Mouse (Mus musculus): Measurements from ENCODE around the gene Gm4559.
"Not testable (repeated sequence)": the region's sequence is repeated elsewhere in the genome, so short reads cannot be mapped to it uniquely, and the experiment has no call there.

Gm4559 gene

DNA sequence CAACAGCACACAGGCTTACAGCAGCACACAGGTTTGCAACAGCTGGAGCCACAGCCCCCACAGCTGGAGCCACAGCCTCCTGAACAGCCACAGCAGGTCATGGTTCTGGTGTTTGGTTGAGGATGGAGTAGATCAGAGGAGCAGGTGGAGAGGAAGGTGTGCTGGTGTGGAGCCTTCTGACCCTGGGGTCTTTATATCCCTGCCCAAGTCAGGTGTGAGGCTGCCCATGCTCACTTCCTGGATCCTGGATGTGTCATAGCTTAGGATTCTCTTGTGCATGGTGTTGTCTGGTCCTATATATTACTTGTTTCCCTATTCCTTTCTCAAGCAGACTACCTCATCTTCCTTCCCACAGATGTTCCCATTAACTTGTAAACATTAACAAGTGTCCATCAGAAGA is at the start of gene Gm4559:
Gene Gm4559 (minus strand): TSS at position 101 of the 400 bp plus-strand sequence.
- not testable (repeated sequence) for DNase-seq (ENCODE audit: low spot score)

DNA sequence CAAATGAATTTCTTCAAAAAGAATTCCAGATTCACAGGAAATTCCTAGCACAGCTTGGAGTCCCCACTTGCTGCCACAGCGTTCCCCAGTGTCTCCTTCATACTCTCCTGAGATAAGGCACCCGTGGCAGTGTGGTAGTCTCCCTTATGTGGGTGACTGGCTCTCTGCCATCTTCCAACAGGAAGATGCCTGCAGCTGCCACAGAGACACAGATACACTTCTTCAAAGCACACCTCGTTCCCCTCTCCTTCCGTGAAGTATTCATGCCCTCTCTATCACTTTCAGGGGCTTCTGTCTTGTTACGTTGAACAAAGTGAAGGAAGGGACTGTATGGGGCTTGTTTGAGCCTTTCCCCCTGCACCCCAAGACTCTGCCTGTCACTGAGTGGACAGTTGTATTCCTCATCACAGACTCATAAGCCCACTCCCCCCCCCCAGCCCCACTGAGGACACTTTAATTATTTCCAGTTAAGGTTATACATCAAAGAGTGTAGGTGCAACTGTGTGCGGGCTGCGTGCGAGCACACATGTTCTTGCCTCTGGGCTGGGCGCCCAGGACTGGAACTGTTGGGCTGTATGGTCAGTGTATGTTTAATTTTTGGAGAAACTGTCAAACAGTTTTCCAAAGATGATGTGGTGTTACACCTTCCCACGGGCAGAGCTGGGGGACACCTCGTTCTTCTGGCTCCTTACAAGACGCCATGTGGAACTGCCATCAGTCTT is 49.4 kb upstream of the Gm4559 start:
- no peak for DNase-seq (ENCODE audit: low spot score)

- DNase-seq (ENCODE audit: low spot score): no peak
Measured at GRCm38 (mm10) chr7:142322641-142323040, 48.5 kb upstream of the Gm4559 start.

DNA sequence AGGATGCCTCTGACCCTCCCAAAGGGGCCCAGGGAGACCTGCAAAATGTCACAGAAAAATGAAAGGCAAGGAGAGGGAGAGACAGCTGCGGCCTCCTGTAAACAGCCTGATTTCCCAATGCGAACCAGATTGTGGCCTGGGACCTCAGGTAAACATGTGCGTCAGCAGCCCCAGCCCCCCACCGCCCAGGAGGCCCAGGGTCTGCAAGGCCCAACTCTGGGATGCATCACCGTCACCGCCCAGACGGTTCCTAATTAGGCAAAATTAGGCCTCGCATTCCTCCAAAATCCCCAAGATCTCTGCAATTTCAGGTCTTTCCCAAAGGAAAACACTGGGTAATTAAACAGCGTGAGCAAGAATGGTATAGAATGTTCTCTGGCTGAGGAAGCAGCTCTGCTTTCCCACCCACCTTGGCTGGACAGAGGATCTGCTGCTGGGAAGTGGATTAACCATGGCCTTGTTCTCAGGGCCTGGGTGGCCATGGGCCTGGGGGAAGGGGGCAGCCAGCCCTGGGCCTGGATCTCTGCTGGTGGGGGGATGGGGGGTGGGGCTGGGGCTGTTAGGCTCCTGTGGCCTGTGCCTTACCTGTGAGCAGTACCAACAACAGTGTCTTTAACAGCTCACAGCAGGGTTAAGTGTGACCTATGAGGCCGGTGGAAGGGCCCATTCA is 47.6 kb upstream of the Gm4559 start:
- DNase-seq (ENCODE audit: low spot score): not testable (repeated sequence)

- DNase-seq (ENCODE audit: low spot score): no peak
Measured at GRCm38 (mm10) chr7:142320906-142321305, 46.7 kb upstream of the Gm4559 start.

DNA sequence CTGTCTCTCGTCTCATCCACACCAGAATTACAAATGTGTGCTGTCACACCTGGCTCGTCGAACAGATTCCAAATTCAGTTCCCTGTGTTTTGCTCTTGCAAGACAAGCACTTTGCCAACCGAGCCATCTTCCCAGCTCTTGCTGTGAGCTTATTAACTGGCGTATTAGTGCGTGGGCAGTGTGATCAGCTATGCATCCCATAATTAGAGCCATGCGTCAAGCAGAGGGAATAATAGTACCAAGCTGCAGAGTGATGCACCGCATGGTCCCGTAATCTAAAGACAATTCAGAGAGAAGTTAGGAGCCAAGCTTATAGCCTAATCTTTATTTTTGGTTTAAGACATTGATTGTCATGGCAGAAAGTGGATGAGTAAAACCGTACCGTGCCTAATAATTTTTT is 45.0 kb upstream of the Gm4559 start:
- DNase-seq (ENCODE audit: low spot score): no peak

DNA sequence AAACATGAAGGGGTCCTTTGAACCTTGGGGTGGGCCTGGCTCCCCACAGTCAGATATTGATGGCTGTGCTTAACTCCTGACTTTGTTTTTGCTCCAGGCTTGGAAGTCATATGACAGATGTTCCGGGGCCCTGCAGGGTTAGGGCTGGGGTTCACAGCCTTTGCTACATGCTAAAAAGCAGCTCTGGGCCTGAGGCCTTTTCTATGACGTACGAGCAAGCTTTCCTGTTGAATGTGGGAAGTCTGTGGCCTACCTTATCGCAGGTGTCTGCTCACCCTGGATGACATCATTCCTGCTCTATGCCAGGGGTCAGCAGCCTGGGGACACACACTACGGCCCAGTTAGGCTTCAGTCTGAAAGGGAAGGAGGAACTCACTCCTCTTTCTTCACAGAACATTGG is 43.1 kb upstream of the Gm4559 start:
- DNase-seq (ENCODE audit: low spot score): no peak

DNA sequence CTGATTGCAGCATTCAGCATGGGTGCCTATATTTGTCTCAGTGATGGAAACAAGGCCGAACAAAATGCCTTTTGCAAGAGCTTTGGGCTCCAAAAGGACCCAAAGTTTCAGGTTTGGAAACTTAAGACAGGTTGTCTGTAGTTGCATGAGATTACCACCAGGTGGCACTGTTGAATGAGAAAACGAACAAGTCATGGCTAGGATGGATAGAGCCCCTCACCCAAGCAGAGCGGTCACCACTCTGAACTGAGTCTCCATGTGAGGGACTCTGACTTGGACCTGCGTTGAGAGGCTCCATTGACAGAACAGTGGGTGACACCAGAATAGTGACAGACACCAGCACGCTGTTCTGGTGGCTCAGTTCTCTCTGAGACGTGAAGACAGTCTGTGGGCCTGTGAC is 42.4 kb upstream of the Gm4559 start:
- DNase-seq (ENCODE audit: low spot score): peak; percentile 37

DNA sequence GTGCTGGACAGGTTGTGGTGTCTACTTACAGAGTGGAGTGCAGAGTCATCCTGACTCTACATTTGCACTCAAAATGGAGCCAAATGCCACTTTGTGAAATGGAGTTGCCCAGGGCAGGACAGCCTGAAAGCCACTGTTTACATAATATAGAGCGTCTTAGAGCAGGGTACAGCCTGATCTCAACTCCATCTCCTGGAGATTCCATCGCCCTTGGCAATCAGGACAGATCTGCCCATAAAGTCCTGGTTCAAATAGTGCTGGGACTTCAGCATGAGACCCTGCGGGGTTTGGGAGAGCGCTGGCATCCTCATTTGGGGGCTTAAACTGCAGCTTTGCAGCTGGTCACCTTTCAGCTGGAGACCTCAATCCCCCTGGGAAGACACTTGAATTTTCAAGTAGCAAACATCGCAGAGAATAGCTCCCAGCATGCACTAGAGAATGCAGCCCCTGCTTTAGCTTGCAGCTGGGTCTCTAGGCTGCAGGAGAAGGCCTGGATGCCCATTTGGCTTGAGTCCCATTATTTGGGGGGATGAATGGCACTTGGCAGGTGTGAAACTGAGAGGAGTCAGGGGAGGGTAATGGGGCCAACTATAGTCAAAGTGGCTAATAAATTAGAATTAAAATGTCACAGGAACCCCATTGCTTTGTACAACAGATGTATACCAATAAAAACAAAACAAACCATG is 40.6 kb upstream of the Gm4559 start:
- DNase-seq (ENCODE audit: low spot score): no peak

DNA sequence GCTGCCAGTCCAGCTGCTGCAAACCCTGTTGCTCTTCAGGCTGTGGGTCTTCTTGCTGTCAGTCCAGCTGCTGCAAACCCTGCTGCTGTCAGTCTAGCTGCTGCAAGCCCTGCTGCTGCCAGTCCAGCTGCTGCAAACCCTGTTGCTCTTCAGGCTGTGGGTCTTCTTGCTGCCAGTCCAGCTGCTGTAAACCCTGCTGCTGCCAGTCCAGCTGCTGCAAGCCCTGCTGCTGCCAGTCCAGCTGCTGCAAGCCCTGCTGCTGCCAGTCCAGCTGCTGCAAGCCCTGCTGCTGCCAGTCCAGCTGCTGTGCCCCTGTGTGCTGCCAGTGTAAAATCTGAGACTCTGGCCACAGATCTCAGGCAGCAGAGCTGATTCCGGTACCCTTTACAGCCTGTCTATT is 29.8 kb upstream of the Gm4559 start:
- not testable (repeated sequence) for DNase-seq (ENCODE audit: low spot score)

DNA sequence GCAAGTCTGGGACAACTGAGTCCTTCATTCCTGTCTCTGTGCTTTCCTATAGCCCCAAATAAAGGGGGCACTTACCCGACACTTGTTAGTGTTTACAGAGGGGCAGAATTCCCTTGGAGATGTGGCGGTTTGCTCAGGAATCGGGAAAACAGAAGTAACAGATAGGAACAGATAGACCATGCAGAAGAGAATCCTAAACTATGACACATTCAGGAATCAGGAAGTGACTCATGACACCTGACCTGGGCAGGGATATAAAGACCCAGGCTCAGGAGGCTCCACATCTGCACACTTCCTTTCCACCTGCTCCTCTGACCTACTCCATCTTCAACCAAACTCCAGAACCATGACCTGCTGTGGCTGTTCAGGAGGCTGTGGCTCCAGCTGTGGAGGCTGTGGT is 29.1 kb upstream of the Gm4559 start, which contains the start of gene Krtap5-4:
Gene Krtap5-4 (plus strand): TSS at position 301 of the 400 bp plus-strand sequence.
- no peak for DNase-seq (ENCODE audit: low spot score)

- DNase-seq (ENCODE audit: low spot score): not testable (repeated sequence)
Measured at GRCm38 (mm10) chr7:142297018-142297417, 22.9 kb upstream of the Gm4559 start, which contains the start of gene Krtap5-1. Gene Krtap5-1, minus strand, starts transcription at chr7:142297118.

DNA sequence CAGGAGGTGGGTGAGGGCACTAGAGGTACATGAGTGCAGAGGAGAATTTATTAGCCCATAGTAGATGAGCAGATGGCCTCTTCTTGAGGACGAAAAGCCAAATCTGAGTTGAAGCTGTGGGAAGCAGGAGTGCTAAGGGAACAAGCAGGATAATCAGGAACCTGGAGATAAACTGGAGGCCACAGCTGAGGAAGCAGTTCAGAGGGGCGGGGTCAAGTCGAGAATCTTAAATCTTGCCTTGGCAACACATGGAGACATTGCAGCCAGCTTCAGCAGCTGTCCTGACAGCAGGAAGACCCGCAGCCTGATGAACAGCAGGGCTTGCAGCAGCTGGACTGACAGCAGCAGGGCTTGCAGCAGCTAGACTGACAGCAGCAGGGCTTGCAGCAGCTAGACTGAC is 21.9 kb upstream of the Gm4559 start:
- DNase-seq (ENCODE audit: low spot score): not testable (repeated sequence)

GRCm38 (mm10) chr7:142295418-142295817 is 21.3 kb upstream of the Gm4559 start:
- DNase-seq (ENCODE audit: low spot score): no peak

DNA sequence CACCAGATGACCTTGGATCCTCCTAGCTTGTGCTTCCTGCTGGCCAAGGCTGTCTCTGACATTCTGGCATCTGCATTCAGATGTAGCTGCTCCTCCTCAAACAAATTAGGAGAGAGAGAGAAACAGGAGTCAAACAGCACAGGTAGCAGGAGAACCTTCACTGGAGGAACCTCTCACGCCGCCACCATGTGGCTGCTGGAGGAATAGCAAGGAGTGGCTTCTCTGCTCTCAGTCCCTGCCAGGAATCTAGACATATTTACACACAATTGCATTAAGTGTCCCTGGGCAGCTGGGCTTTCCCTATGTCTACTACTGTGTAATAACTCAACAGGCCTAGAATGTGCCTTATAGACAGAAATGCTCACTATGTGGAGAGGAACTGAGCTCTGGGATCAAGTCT is 19.7 kb upstream of the Gm4559 start:
- not testable (repeated sequence) for DNase-seq (ENCODE audit: low spot score)

GRCm38 (mm10) chr7:142285910-142286612 is 11.9 kb upstream of the Gm4559 start:
- not testable (repeated sequence) for DNase-seq (ENCODE audit: low spot score)

DNA sequence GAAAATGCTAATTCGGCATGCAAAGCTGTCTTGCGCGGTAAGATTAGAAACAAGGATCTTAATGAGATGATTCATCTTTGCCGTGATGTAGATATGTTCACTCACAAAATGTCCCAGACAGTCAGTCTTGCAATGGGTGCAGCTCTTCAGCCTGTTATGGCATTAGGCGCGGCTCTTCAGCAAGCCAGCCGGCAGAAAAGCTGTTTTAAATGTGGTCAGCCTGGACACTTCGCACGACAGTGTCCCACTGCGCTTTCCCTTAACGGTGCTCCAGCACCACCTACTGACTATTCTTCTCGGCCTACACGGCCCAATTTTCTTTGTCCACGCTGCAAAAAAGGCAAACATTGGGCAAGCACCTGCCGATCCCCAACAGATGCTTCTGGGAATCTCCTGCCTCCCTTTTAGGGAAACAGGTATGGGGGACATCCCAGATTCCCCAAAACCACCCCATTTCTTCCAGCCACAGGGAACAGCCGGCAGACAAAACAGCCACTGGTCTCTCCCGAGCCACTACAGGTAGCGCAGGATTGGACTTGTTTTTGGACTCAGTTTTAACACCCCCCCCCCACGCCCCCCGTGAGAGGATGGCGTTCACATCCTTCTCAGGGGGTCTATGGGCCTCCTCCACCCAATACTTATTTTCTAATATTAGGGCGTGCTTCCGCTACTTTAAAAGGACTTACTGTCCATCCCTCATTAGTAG is 11.1 kb upstream of the Gm4559 start:
- no peak for DNase-seq (ENCODE audit: low spot score)

DNA sequence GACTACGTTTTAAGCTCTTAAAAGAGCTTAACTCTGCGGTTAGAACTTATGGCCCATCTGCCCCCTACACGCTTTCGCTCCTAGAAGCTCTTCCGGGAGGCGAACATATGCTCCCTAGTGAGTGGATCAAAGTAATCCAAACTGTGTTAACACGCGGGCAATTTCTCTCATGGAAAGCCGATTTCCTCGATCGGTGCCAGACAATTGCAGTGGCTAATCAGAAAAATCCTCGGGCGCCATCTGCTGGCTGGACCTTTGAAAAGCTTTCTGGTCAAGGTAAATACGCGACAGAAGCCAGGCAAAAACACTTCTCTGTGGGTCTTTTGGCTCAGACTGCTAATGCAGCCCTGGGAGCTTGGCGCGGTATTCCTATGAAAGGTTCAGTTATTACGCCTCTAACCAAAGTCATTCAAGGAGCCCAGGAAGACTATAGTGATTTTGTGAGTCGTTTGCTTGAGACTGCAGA is 10.5 kb upstream of the Gm4559 start:
- DNase-seq (ENCODE audit: low spot score): peak; percentile 93

GRCm38 (mm10) chr7:142284023-142284591 is 9.9 kb upstream of the Gm4559 start:
- DNase-seq (ENCODE audit: low spot score): peak; percentile 16

- not testable (repeated sequence) for DNase-seq (ENCODE audit: low spot score)
Measured at GRCm38 (mm10) chr7:142282847-142283246, 8.7 kb upstream of the Gm4559 start.

DNA sequence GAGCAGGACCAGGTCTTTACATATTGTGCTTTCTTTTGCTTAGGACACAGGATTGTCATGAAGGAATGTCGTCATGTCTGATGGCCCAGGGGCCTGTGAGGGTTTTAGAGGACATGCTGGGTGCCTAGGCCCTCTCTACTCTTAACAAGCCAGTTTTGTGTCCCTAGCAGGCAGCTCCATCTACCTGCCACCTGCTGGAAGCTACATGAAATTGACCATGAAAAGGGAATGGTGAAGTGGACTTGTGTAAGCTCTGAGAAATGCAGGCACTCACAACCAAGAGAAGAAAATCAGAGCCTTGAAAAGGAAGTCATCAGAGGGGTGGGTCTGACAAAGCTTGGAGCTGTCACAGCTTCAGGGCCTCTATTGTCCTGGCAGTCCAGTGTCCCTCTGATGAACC is 5.1 kb upstream of the Gm4559 start:
- not testable (repeated sequence) for DNase-seq (ENCODE audit: low spot score)

Data from layer of hippocampus, adult 11-12 months (tissue).